Mouse (Mus musculus) cerebellum, postnatal 10 days (tissue): ENCODE results near the gene Rhod.
"Not testable (repeated sequence)": the region's sequence is repeated elsewhere in the genome, so short reads cannot be mapped to it uniquely, and the experiment has no call there.

ENCODE experiments used
- DNase-seq, 2 experiments: peaks; one replicate each; pipeline ENCODE4 v3.0.0; 2021; ENCODE audit warnings: mixed read lengths in 2 of 2

Gene Rhod

GRCm38 (mm10) chr19:4439161-4439801 lies at the start of gene Rhod:
Rhod (minus strand) TSS chr19:4439432.
- peak; percentile 47 to 51 for DNase-seq

- peak; percentile 56 to 59 for DNase-seq
Measured at GRCm38 (mm10) chr19:4487877-4488276, 48.6 kb upstream of the Rhod start.

GRCm38 (mm10) chr19:4485006-4485405 lies 45.8 kb upstream of the Rhod start:
- DNase-seq, result no peak

GRCm38 (mm10) chr19:4482111-4482859 lies 43.1 kb upstream of the Rhod start:
- DNase-seq, result peak; percentile 61 to 68

GRCm38 (mm10) chr19:4481326-4481725 lies 42.1 kb upstream of the Rhod start:
- peak; percentile 60 to 62 for DNase-seq

- DNase-seq, result peak; percentile 49 to 57
Measured at GRCm38 (mm10) chr19:4480041-4480440, 40.8 kb upstream of the Rhod start.

GRCm38 (mm10) chr19:4478190-4478516 lies 38.9 kb upstream of the Rhod start:
- peak in 1 of 2 experiments; percentile 71 for DNase-seq

- peak; percentile 78 to 80 for DNase-seq
Measured at GRCm38 (mm10) chr19:4477345-4478189, 38.3 kb upstream of the Rhod start, which contains the start of gene Syt12. Syt12 (minus strand) TSS chr19:4477447.

GRCm38 (mm10) chr19:4476601-4477257 lies 37.5 kb upstream of the Rhod start:
- peak; percentile 85 to 87 for DNase-seq

- DNase-seq, result peak in 1 of 2 experiments; percentile 48
Measured at GRCm38 (mm10) chr19:4475224-4475925, 36.1 kb upstream of the Rhod start.

- DNase-seq, result no peak
Measured at GRCm38 (mm10) chr19:4474739-4475138, 35.5 kb upstream of the Rhod start.

- peak in 1 of 2 experiments; percentile 45 for DNase-seq
Measured at GRCm38 (mm10) chr19:4473549-4473948, 34.3 kb upstream of the Rhod start.

GRCm38 (mm10) chr19:4468363-4468762 lies 29.1 kb upstream of the Rhod start:
- DNase-seq, result peak; percentile 57 to 73

- DNase-seq, result no peak
Measured at GRCm38 (mm10) chr19:4464666-4465065, 25.4 kb upstream of the Rhod start.

- DNase-seq, result no peak
Measured at GRCm38 (mm10) chr19:4461981-4462380, 22.7 kb upstream of the Rhod start.

GRCm38 (mm10) chr19:4456227-4456626 lies 17.0 kb upstream of the Rhod start:
- peak; percentile 73 to 85 for DNase-seq

GRCm38 (mm10) chr19:4455071-4455800 lies 16.0 kb upstream of the Rhod start:
- DNase-seq, result no peak

- not testable (repeated sequence) for DNase-seq
Measured at GRCm38 (mm10) chr19:4454040-4454439, 14.8 kb upstream of the Rhod start.

GRCm38 (mm10) chr19:4452525-4452924 lies 13.3 kb upstream of the Rhod start:
- DNase-seq, result peak; percentile 47 to 54

GRCm38 (mm10) chr19:4451965-4452364 lies 12.7 kb upstream of the Rhod start:
- peak in 1 of 2 experiments; percentile 50 for DNase-seq

- DNase-seq, result no peak
Measured at GRCm38 (mm10) chr19:4451098-4451497, 11.9 kb upstream of the Rhod start.
